ENCODE assay signal across 7 mouse cellular contexts in genomic region chr7:27486102-27486769, GRCm38 (mm10). TPM values are rescaled to one million over a fixed set of nuclear protein-coding genes. Genes with fewer than 3 reads are reported as not detected.
A peak's percentile ranks its signal among the peaks of the same experiment; 100 is the strongest.
DNase-seq lines count a peak whose midpoint lies in the region; ATAC-seq lines count a peak whose summit lies in the region.

No protein-coding gene starts in this region.

- no peak for ATAC-seq in kidney, embryonic 15.5 days (replicated peaks; ENCODE audit: low FRiP score)

- H3K9ac ChIP-seq in kidney, embryonic 15.5 days: peak overlapping the region; percentile 50

- peaks cover 28% of the 10 kb centered on the region for H3K36me3 ChIP-seq in erythroblast, embryonic 14.5 days (ENCODE audit: control insufficient read depth)
- H3K36me3 ChIP-seq in kidney, embryonic 15.5 days: peaks cover 9% of the 10 kb centered on the region

- peaks cover 83% of the 10 kb centered on the region for H3K4me1 ChIP-seq in erythroblast, embryonic 14.5 days (ENCODE audit: control insufficient read depth)
- H3K4me1 ChIP-seq in kidney, embryonic 15.5 days: peaks cover 54% of the 10 kb centered on the region

- H3K4me3 ChIP-seq in erythroblast, embryonic 14.5 days (replicated peaks): peak overlapping the region; percentile 89
- H3K4me3 ChIP-seq in kidney, embryonic 15.5 days (replicated peaks): peak overlapping the region; percentile 81

- WGBS in kidney, embryonic 15.5 days: 1% methylated on average over 13 of the region's 13 CpGs

- peak overlapping the region; percentile 99 for H3K27ac ChIP-seq in kidney, embryonic 15.5 days

- peak; percentile 25 to 43 for DNase-seq in thymus, postnatal 10 days (ENCODE audit: low spot score in 2 of 2)
- DNase-seq in thymus, postnatal 25 days: no peak
- DNase-seq in lung, postnatal 10 days: peak; percentile 71
- DNase-seq in thymus, postnatal 36 days: peak; percentile 31 to 49
- DNase-seq in urinary bladder, postnatal 4 days (ENCODE audit: low spot score in 2 of 2): no peak

- no peaks in the 10 kb centered on the region for H3K27me3 ChIP-seq in erythroblast, embryonic 14.5 days (ENCODE audit: control insufficient read depth)
- H3K27me3 ChIP-seq in kidney, embryonic 15.5 days: no peaks in the 10 kb centered on the region

- H3K4me2 ChIP-seq in kidney, embryonic 15.5 days: peak overlapping the region; percentile 74

- no peaks in the 10 kb centered on the region for H3K9me3 ChIP-seq in erythroblast, embryonic 14.5 days (ENCODE audit: control insufficient read depth, low read length)
- H3K9me3 ChIP-seq in kidney, embryonic 15.5 days (replicated peaks): no peaks in the 10 kb centered on the region

RNA-seq across cellular contexts. Expression of gene Sertad1, which starts 0.5 kb away (rescaled TPM):
- 17.9 and 18.5 TPM in 2 replicates for polyA plus RNA-seq in erythroblast, embryonic 14.5 days (2012)
- polyA plus RNA-seq in kidney, embryonic 15.5 days (2015; fragmentation: Nextera tagmentation; extraction: Ambion mirVana): 40.5 and 41.0 TPM in 2 replicates

RNA-seq across cellular contexts. Expression of gene Sertad3, which starts 12.7 kb away (rescaled TPM):
- polyA plus RNA-seq in erythroblast, embryonic 14.5 days (2012): 9.6 and 9.9 TPM in 2 replicates
- polyA plus RNA-seq in kidney, embryonic 15.5 days (2015; fragmentation: Nextera tagmentation; extraction: Ambion mirVana): 30.3 and 32.0 TPM in 2 replicates

RNA-seq across cellular contexts. Expression of gene Prx, which starts 12.9 kb away (rescaled TPM):
- polyA plus RNA-seq in erythroblast, embryonic 14.5 days (2012): 0.41 TPM in 2 replicates
- polyA plus RNA-seq in kidney, embryonic 15.5 days (2015; fragmentation: Nextera tagmentation; extraction: Ambion mirVana): 4.0 and 4.8 TPM in 2 replicates

RNA-seq across cellular contexts. Expression of gene Hipk4, which starts 36.8 kb away (rescaled TPM):
- 0.27 and 0.38 TPM in 2 replicates for polyA plus RNA-seq in erythroblast, embryonic 14.5 days (2012)
- polyA plus RNA-seq in kidney, embryonic 15.5 days (2015; fragmentation: Nextera tagmentation; extraction: Ambion mirVana): 0.39 and 0.92 TPM in 2 replicates

RNA-seq across cellular contexts. Expression of gene Blvrb, which starts 38.5 kb away (rescaled TPM):
- 842 and 917 TPM in 2 replicates for polyA plus RNA-seq in erythroblast, embryonic 14.5 days (2012)
- 44.5 and 57.4 TPM in 2 replicates for polyA plus RNA-seq in kidney, embryonic 15.5 days (2015; fragmentation: Nextera tagmentation; extraction: Ambion mirVana)

Comparison
In these comparisons a context has a peak if more than half of its experiments do, and no peak if none do; other contexts are left out.
1. DNase-seq: peak in thymus, postnatal 10 days (2 of 2), lung, postnatal 10 days (single experiment) and thymus, postnatal 36 days (2 of 2); none in thymus, postnatal 25 days (single experiment) and urinary bladder, postnatal 4 days (0 of 2).